Mouse (Mus musculus): ENCODE measurements at regions not wholly inside any gene's neighbourhood (a gene's known extent, or its start where the extent isn't known, plus 50 kb on each side); places are given as distances from the start of the nearest gene placed in this dataset.

DNA sequence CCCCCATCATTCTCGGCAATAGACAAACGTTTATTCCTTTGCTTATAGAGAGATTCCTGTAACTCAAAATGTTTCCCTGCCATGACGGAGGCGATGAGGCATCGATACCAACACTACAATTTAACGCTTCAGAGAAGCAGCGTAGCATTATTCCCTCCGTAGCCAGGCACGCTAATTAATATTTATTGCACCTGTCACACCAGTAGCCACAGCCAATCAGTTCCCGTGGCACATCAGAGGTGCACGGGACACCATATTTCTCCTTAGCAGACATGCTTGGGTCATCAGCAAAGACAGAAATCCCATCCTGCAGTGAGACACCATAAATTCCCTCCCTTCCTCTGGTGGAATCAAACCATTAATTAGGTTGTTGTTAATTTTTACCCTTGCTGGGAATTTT is 399.8 kb upstream of the Tmpo start:
- no peak for TF ChIP-seq POLR2A (IDR thresholded peaks at IDR 0.05; ENCODE audit: control insufficient read depth, low read depth, low read length)
- no peak for TF ChIP-seq CTCF (IDR thresholded peaks at IDR 0.05; ENCODE audit: control insufficient read depth, insufficient read depth, insufficient replicate concordance, low read depth, low read length)
